Mouse (Mus musculus): Measurements from ENCODE around the gene Tmem237.

GRCm38 (mm10) chr1:59166232-59166905, 46.2 kb upstream of the Tmem237 start:
- TF ChIP-seq POLR2A (IDR thresholded peaks at IDR 0.05; ENCODE audit: insufficient read depth, low read length) (no peak), CTCF (IDR thresholded peaks at IDR 0.05; ENCODE audit: low read depth, low read length) (no peak)
